Comparison of ENCODE assay signal across 7 mouse cellular contexts in the genomic region with DNA sequence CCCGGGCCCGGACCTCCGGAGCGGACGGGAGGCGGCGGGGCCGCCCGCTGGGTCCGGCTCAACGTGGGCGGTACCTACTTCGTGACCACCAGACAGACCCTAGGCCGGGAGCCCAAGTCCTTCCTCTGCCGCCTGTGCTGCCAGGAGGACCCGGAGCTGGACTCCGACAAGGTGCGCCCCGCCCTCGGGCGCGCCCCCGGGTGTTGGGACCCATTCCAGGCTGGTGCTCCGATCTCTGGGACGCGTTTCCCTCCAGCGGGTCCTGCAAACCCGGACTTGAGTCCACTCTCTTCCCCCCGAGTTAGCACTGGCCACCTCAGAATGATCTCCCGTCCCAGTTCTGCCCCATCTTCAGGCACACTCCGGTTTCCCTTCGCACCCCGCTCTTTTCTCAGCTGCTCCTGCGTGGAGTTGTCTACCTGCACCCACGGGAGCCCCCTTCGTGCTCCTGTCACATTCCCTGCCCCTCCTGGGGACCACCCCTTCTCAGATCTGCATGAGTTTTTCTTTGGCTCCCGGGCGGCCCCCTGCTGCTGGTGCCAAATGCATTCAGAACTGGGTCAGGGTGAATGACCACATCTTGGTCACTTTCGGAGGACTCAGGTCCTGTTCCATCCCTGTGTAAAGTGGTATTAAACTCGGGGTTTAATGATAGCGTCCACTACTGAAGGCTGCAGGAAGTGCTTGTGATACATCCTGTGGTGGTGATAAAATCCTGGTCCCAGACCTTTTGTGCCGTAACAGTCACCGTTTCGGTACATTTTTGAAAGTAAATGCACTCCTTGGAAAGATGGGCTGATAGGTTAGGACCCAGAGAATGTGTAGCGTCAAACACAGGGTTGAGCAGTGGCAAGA. TPM values are rescaled to one million over a fixed set of nuclear protein-coding genes. Genes with fewer than 3 reads are reported as not detected.
A peak's percentile ranks its signal among the peaks of the same experiment; 100 is the strongest.
DNase-seq lines count a peak whose midpoint lies in the region; ATAC-seq and TF ChIP-seq lines count a peak whose summit lies in the region.

No protein-coding gene starts in this region.

- H3K9me3 ChIP-seq in hindbrain, postnatal 0 days (ENCODE audit: low read length), result no peaks in the 10 kb centered on the region
- H3K9me3 ChIP-seq in midbrain, embryonic 12.5 days, result no peaks in the 10 kb centered on the region

- peaks cover 16% of the 10 kb centered on the region for H3K4me1 ChIP-seq in hindbrain, postnatal 0 days (ENCODE audit: insufficient read depth, low read length)
- H3K4me1 ChIP-seq in midbrain, embryonic 12.5 days, result peaks cover 30% of the 10 kb centered on the region

- peak; percentile 73 for ATAC-seq in hindbrain, postnatal 0 days
- peak; percentile 1 for ATAC-seq in midbrain, embryonic 12.5 days (ENCODE audit: low FRiP score, low read depth)

- intact Hi-C loops in left cerebral cortex, postnatal 4 days (cut with DNase I), result no loop called here

- peak overlapping the region; percentile 90 for H3K27ac ChIP-seq in hindbrain, postnatal 0 days
- H3K27ac ChIP-seq in midbrain, embryonic 12.5 days (replicated peaks), result peak overlapping the region; percentile 76

- H3K9ac ChIP-seq in hindbrain, postnatal 0 days (replicated peaks; ENCODE audit: low read length), result peak overlapping the region; percentile 96
- peak overlapping the region; percentile 87 for H3K9ac ChIP-seq in midbrain, embryonic 12.5 days (replicated peaks)

- DNase-seq in adipocyte (ENCODE audit: low spot score), result peak; percentile 39
- DNase-seq in cerebellum, postnatal 36 days, result peak; percentile 62 to 68
- peak; percentile 56 for DNase-seq in gastrocnemius, adult 18-20 months (ENCODE audit: low spot score)
- peak; percentile 73 for DNase-seq in hindbrain, postnatal 0 days (ENCODE audit: low spot score)
- peak; percentile 74 for DNase-seq in left cerebral cortex, postnatal 4 days
- peak; percentile 59 to 84 for DNase-seq in spleen, postnatal 4 days (ENCODE audit: low spot score in 2 of 2)

- peaks cover 20% of the 10 kb centered on the region for H3K36me3 ChIP-seq in hindbrain, postnatal 0 days (ENCODE audit: insufficient read depth, low read length)
- H3K36me3 ChIP-seq in midbrain, embryonic 12.5 days, result peaks cover 42% of the 10 kb centered on the region

- WGBS in hindbrain, postnatal 0 days, result 1% methylated on average over 45 of the region's 45 CpGs
- WGBS in midbrain, embryonic 12.5 days, result 4% methylated on average over 44 of the region's 45 CpGs

- no peaks in the 10 kb centered on the region for H3K27me3 ChIP-seq in hindbrain, postnatal 0 days (ENCODE audit: insufficient read depth, low read length)
- no peaks in the 10 kb centered on the region for H3K27me3 ChIP-seq in midbrain, embryonic 12.5 days

- TF ChIP-seq CTCF in hindbrain, postnatal 0 days (IDR thresholded peaks at IDR 0.05; ENCODE audit: low read depth), result peak; percentile 25; the same call in 1 of the 2 replicates

- peak overlapping the region; percentile 84 for H3K4me2 ChIP-seq in hindbrain, postnatal 0 days (ENCODE audit: low read depth, low read length)
- peak overlapping the region; percentile 98 for H3K4me2 ChIP-seq in midbrain, embryonic 12.5 days (replicated peaks)

- peak overlapping the region; percentile 93 for H3K4me3 ChIP-seq in hindbrain, postnatal 0 days (ENCODE audit: low read length)
- H3K4me3 ChIP-seq in midbrain, embryonic 12.5 days, result peak overlapping the region; percentile 62

RNA-seq across cellular contexts. Expression of a gene that starts 0.6 kb away (rescaled TPM):
- 10 to 100 TPM; 15.9 to 17.7 TPM for total RNA-seq in gastrocnemius, adult 18-20 months (2021)
- total RNA-seq in hindbrain, postnatal 0 days (2014; rRNA removed), result 19.0 and 21.0 TPM in 2 replicates
- polyA plus RNA-seq in hindbrain, postnatal 0 days (2015; fragmentation: Nextera tagmentation; extraction: Ambion mirVana), result 22.1 and 24.5 TPM in 2 replicates
- 10 to 100 TPM; 47.7 to 52.9 TPM for total RNA-seq in left cerebral cortex, postnatal 4 days (2021)
- polyA plus RNA-seq in midbrain, embryonic 12.5 days (2016; fragmentation: Nextera tagmentation; extraction: Ambion mirVana), result 32.0 and 40.4 TPM in 2 replicates

RNA-seq across cellular contexts. Expression of a gene that starts 0.8 kb away (rescaled TPM):
- total RNA-seq in gastrocnemius, adult 18-20 months (2021), result 100 to 1,000 TPM; 772 to 857 TPM
- total RNA-seq in hindbrain, postnatal 0 days (2014; rRNA removed), result 203 and 240 TPM in 2 replicates
- 1,097 and 1,122 TPM in 2 replicates for polyA plus RNA-seq in hindbrain, postnatal 0 days (2015; fragmentation: Nextera tagmentation; extraction: Ambion mirVana)
- total RNA-seq in left cerebral cortex, postnatal 4 days (2021), result 100 to 1,000 TPM; 290 to 310 TPM
- polyA plus RNA-seq in midbrain, embryonic 12.5 days (2016; fragmentation: Nextera tagmentation; extraction: Ambion mirVana), result 873 and 889 TPM in 2 replicates

RNA-seq across cellular contexts. Expression of a gene that starts 17.0 kb away (rescaled TPM):
- total RNA-seq in gastrocnemius, adult 18-20 months (2021), result 10 to 100 TPM; 90.3 to 95.5 TPM
- 138 and 204 TPM in 2 replicates for total RNA-seq in hindbrain, postnatal 0 days (2014; rRNA removed)
- polyA plus RNA-seq in hindbrain, postnatal 0 days (2015; fragmentation: Nextera tagmentation; extraction: Ambion mirVana), result 205 and 210 TPM in 2 replicates
- 100 to 1,000 TPM in 1 of 2 experiments, 10 to 100 TPM in 1; 97.9 to 109 TPM for total RNA-seq in left cerebral cortex, postnatal 4 days (2021)
- 234 and 265 TPM in 2 replicates for polyA plus RNA-seq in midbrain, embryonic 12.5 days (2016; fragmentation: Nextera tagmentation; extraction: Ambion mirVana)

RNA-seq across cellular contexts. Expression of a gene that starts 19.8 kb away (rescaled TPM):
- total RNA-seq in gastrocnemius, adult 18-20 months (2021), result not detected
- not detected in 2 replicates for total RNA-seq in hindbrain, postnatal 0 days (2014; rRNA removed)
- 0.11 TPM in 1 of 2 replicates, not detected in the other for polyA plus RNA-seq in hindbrain, postnatal 0 days (2015; fragmentation: Nextera tagmentation; extraction: Ambion mirVana)
- under 1 TPM in 1 of 2 experiments, not detected in 1; 0.20 TPM for total RNA-seq in left cerebral cortex, postnatal 4 days (2021)
- polyA plus RNA-seq in midbrain, embryonic 12.5 days (2016; fragmentation: Nextera tagmentation; extraction: Ambion mirVana), result not detected in 2 replicates

RNA-seq across cellular contexts. Expression of a gene that starts 38.8 kb away (rescaled TPM):
- 1 to 10 TPM; 1.2 to 1.5 TPM for total RNA-seq in gastrocnemius, adult 18-20 months (2021)
- 70.8 and 72.3 TPM in 2 replicates for total RNA-seq in hindbrain, postnatal 0 days (2014; rRNA removed)
- polyA plus RNA-seq in hindbrain, postnatal 0 days (2015; fragmentation: Nextera tagmentation; extraction: Ambion mirVana), result 17.7 and 18.8 TPM in 2 replicates
- 10 to 100 TPM; 31.4 to 33.1 TPM for total RNA-seq in left cerebral cortex, postnatal 4 days (2021)
- 32.4 and 36.6 TPM in 2 replicates for polyA plus RNA-seq in midbrain, embryonic 12.5 days (2016; fragmentation: Nextera tagmentation; extraction: Ambion mirVana)

Comparison
In these comparisons a context has a peak if more than half of its experiments do, and no peak if none do; other contexts are left out.
1. Peak in every context shown above with its lines: DNase-seq, ATAC-seq, H3K4me3 ChIP-seq and H3K27ac ChIP-seq.